Mouse (Mus musculus): ENCODE measurements around the gene Accsl.

The Accsl gene

DNA sequence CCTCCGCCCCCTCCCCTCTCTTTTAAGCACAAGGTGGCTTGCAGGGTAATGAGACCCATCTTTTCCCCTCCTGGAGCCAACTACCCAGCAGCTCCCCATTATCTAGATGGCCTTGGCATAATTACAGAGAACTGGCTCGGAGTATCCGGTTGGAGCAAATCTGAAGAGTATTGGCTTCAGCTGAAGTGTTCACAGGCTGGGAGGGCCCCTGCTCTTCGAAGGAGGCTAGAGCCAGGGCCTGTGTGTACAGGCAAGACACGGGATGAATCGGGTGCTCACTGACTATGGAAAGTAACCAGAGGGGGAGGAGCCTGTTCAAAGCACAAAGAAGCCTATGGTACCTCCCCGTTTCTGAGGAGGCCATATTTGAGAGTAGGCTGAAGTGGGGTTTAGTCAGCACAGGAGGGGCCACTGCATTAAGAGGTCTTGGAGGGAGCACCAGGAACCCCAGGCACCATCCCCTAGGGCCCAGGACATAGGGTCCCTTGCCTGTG lies at the start of gene Accsl:
Accsl (minus strand) TSS at position 51 of the 494 bp plus-strand sequence.
- peak; percentile 96 for DNase-seq (ENCODE audit: low read depth, low spot score)

DNA sequence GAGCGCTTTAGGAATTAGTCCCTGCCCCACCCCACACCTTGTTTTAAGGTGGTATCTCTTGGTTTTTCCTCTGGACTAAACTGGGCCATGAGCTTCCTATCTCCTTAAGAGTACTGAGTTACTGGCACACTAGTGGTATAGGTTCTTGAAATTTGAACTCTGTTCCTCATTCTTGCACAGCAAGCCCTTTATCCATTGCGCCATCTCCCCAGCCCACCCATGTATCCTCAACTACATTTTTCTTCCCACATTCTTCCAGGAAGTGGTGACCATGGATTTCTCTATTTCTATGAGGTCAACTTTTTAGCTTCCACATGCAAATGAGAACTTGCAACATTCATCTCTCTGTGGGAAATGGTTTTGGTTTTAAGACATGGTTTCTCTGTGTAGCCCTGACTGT lies 44.6 kb upstream of the Accsl start:
- no peak for DNase-seq (ENCODE audit: low read depth, low spot score)

DNA sequence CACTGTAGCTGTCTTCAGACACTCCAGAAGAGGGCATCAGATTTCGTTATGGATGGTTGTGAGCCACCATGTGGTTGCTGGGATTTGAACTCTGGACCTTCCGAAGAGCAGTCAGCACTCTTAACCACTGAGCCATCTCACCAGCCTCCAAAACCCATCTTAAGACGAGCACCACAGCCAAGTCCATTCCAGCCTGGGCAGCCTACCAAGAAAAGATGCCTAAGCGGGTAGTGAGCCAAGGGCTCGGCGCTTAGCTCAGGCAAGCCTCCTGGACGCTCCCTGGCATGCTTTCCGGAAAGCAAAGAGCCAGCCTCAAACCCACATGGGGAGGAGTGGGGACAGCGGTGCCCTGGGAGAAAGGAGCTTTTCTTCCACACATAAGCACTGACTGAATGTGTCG lies 43.0 kb upstream of the Accsl start:
- DNase-seq (ENCODE audit: low read depth, low spot score): no peak

DNA sequence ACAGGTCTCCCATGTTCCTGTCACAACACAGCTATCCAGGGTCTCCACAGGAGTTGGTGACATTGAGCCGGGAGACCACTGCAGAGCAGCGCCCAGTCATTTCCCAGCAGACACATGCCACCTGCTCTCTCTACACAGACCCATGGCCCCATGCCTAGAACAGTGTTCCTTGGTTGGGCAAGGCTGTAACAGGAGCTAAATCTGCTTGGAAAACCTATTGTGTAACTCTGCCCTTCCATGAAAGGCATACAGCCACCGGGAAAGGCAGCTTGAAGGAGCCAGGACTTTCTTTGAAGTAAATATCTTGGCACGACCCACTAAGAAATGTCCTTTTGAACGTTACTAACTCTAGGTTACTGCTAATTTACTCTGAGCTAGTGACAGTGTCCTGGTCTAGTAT lies 40.8 kb upstream of the Accsl start:
- no peak for DNase-seq (ENCODE audit: low read depth, low spot score)

DNA sequence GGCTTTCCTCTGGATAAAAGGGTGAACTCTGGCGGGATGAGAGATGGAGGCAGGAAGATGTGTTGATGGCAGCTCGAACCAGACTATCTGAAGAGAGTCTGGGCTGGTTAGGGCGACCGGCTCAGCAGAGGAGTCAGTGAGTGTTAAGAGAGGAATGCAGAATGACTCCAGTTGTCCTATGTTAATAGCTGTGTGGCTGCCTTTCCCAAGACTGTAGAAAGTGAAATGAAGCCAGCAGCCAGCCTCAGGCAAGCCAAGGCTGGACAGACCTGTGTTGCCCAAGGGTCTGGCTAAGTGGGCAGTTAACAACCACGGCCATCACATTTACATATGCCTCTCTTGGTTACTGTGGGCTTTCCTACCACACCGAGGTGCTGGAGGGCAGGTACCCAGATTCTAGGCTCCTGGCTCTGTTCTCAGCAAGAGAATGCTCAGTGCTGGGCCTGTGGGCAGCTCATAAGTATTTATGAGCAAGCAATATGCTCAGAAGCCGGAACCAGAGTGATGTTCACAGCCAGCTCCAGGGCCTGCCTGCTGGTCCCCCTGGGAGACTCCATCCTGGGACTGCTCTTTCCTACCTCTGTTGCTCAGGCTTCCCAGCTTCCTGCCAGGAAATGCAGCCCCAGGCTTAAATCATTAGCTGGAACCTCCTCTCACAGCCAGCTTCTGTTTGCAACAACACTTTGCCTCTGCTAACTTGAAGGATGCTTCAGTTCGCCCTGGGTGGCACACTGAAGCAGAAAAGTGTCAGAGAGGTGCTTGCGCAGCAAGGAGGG lies 38.8 kb upstream of the Accsl start:
- no peak for DNase-seq (ENCODE audit: low read depth, low spot score)

DNA sequence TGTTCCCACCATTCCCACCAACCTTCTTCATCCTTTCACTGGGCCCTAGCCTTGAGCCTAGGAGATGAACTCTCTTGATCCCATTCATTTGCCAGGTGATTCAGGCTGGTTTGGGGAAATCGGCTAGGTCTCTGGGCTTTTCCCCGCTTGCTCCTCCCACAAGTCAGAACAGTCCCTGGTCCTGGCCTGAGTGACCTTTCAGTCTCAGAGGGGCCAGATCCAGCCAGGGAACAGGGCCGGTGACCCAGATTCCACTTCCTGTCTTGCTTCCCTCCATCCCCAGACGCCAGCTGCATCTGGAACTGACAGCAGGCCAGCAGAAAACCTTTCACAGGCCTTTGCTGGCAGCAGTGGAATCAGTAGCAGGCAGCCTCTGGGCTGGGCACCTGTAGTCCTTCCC lies 37.4 kb upstream of the Accsl start:
- DNase-seq (ENCODE audit: low read depth, low spot score): no peak

DNA sequence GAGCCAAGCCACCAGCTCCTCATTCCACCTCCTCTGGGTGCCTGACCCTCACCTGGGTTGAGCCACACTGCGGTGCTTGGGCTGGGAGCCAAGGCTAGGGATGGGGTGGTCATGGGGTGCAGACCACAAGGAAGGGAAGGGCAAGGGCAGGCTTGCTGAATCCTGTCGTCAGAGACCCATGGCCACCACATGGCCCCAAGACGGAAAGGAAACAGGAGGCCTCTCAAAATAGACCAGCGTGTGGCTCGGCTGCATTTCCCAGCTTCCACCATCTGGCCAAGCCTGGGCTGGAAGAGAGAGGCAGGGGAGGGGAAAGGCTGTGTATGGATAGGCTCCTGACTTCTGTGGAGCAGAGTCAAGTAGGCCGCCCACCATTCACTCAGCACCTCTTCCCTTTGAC lies 34.5 kb upstream of the Accsl start:
- no peak for DNase-seq (ENCODE audit: low read depth, low spot score)

DNA sequence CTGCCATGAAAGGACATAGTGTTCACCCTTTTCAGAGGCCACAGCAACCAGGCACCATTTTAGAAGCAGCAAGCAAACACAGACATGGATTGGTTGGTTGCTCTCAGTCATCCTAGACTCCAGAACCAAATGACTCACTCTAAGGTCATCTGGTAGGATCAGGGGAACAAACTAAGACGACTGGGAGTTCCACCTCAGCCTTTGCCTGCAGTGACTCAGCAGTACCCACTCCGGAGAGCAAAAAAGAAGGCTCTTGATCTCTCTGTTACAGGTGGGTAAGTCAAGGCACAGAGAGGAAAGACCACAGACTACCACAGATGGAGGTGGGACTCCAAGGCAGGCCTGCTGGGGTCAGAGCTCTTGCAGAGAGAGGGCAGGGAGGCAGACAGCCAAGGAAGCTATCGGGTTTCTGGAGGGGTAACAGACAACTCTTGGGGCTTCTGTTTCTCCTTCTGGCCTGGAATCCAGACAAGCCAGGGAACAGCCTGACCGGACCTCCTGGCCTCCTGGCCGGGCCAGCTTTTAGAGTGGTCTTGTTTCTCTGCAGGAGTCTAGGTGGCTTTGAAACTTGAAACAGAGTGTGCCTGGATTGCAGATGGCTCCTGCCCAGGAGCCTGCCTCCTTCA lies 33.8 kb upstream of the Accsl start:
- DNase-seq (ENCODE audit: low read depth, low spot score): no peak

DNA sequence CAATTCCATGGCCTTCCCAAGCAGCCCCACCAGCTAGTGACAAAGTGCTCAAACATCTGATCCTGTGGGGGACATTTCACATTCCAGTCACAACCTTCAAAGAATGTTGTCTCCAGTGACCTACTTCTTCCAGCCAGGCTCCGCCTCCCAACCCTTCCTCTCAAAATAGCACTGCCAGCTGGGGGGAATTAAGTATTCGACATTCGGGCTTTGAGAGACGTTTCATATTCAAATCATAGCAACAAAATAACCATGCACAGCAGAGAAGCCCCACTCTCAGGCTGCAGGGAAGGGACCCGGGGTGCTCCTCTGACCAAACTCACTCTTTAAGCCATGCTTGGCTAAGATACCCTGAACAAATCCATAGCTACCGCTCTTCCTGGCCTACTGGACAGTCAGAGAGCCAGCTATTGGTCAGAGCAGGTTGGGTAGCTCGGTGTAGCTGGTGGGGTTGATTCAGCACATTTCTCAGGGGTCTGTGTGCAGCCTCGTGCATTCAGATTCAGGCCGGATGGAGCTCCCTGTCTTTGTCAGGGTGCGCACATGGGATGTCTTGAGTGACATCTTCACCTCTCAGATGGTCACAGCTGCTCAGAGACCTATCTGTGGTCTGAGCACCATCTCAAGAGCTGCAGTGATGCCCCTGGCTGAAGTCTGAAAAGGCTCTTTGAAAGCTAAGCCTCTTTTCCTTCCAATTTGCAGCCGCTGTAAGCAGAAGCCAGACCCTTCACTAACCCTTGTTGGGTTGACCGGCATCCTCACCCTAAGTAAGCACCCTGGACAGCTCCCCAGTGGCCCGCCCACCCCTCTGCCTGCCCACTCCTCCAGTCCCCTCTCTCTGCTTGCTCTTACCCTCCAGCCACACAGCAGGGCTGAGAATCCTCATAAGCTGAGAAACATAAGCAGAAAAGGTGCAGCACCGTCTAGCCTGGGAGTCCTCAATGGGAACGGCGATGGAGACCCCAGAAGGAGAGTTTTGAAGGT lies 30.7 kb upstream of the Accsl start:
- peak; percentile 65 for DNase-seq (ENCODE audit: low read depth, low spot score)

DNA sequence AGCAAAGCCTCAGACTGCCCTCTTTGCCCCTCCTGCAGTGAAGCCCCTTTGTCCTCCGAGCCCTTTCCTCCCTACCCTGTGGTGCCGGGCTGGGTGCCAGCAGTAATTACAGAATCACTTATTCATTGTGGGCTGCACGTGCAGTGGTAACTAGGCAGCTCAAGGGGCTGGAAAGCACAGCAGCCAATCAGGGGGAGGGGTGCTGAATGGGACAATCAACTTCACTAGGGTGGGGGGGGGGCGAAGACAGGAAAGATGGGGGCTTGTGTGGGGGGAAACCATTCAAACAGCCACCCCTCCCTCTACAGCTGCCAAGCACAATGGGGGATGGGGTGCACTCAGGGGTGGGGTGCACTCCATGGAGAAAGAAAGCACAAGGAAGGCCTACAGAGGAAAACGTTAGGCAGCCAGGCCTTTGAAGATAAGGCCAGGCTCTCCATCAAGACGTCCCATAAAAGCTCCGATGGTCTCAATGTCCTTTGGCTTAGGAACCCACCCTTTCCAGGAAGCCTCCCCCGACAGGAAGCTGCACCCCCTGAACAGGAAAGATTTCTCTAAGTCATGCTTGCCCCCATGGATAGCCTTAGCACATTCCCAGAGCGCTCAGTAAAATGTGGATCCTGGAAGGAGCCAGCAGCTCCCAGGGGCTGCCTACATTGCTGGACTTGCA lies 22.8 kb upstream of the Accsl start:
- DNase-seq (ENCODE audit: low read depth, low spot score): peak; percentile 80

DNA sequence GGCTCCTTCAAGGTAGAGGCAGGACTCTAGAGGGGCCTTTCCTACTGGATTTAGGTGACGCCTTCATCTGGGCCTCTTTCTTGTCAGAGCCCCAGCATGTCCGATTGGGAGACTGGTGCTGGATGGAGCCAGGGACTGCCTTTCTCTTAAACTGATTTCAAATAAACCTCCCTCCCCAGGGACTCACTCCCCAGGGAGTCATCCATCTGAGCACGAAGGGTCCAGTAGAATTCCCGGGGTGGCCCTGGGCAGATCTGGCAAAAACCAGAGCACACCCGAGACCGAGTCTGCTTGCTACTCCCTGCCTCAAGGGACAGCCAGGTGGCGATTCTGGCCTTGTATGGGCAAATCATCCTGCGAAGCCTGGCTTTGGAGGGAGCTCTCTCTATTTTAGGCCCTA lies 21.2 kb upstream of the Accsl start:
- DNase-seq (ENCODE audit: low read depth, low spot score): no peak

DNA sequence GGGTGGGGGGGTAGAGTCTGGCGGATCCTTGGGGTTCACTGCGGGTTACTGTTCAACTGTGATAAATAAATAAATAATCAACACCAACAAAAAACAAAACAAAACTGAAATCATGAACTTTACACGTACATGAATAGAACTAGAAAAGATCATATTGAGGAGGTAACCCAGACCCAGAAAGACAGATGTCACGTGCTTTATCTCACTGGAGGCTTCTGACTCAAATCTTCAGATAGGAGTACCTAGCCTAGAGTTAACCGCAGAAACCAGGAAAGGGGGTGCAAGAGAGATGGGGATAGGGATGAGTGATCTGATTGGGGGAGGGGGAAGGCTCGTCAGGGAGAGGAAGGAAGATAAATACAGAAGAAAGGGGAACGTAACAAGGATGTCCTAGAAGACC lies 20.1 kb upstream of the Accsl start:
- DNase-seq (ENCODE audit: low read depth, low spot score): no peak

DNA sequence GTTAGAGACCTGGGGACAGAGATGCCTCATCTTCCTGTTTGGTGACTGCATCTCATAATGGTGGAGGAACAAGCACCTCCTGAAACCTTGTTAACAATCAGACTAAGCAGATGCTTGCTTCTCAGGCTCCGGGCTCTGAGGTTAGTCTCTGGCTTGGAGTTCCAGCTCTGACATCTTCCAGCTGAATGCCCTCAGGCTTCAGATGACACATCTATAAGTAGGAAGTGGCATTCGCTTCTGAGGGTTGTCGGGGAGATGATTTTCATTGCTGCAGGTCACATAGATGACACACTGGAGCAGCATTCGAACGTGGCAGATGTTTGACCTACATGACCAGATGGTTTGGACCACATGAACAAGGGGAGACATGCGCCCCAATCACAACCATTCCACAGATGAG lies 19.4 kb upstream of the Accsl start:
- DNase-seq (ENCODE audit: low read depth, low spot score): no peak

DNA sequence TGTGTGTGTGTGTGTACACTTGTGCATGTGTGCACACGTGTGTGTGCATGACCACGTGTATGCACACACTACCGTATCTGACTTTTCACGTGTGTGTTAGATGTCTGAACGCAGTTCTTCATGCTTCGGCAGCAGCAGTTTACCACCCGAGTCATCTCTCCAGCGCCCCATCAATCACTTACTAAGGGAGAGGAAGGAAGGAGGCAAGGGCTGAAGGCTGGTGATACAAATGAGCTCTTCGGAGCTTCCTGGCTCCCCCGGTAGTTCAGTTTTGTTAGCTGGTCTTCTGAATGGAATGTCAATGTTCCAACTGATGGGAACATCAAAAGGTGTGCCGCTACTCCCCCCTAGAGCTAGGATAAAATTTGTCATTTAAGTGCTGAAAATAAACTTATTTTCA lies 18.3 kb upstream of the Accsl start:
- DNase-seq (ENCODE audit: low read depth, low spot score): peak; percentile 28

DNA sequence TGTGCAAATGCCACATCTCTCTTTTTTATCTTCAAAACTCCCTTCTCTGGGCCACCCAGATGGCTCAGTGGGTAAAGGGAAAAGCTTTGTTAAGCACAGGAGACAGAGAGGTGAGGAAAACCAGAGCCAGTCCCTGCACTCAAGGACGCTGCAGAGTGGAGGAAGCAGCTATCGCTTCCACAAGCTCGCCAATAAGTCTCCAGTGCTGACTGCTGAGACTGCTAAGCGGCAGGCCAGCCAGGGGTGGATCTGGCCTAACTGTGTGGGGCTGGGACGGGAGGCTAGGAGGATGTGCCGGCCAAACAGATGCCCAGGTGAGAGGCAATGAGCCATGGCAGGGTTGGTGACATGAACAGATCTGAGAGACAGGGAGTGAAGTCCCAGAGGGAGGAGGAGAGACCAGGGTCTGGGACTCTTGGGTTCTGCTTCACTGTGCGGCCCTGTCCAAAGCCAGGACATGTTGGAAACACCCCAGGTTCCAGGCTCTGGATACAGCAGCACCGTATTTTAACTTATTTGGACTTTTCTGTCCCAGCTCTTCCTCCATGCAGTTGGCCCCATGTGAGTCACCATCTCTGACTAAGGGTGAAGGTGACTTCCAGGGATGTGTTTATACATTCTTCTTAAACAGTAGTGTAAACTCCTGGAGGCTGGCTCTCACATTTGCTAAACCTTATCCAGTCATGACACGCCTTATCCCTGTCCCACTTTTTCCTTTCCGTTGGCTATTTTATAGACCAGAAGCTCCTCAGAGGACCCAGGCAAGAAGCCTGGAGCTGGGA lies 17.2 kb upstream of the Accsl start:
- peak; percentile 38 for DNase-seq (ENCODE audit: low read depth, low spot score)

DNA sequence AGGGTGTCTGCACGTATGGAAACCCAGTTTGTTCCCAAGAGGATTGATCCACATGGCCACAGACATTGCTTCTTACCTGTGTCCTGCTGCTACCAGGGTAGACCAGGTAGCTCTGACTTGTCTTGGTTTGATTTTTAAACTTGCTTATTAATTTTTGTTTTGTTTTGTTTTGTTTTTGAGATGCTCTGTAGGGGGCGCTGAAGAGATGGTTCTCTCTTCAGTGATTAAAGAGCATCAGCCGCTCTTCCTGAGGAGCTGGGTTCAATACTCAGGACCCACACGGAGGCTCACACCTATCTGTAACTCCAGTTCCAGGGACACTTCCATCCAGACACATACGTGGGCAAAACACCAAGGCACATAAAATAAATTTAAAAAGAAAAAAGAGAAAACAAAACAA lies 14.1 kb upstream of the Accsl start:
- no peak for DNase-seq (ENCODE audit: low read depth, low spot score)

DNA sequence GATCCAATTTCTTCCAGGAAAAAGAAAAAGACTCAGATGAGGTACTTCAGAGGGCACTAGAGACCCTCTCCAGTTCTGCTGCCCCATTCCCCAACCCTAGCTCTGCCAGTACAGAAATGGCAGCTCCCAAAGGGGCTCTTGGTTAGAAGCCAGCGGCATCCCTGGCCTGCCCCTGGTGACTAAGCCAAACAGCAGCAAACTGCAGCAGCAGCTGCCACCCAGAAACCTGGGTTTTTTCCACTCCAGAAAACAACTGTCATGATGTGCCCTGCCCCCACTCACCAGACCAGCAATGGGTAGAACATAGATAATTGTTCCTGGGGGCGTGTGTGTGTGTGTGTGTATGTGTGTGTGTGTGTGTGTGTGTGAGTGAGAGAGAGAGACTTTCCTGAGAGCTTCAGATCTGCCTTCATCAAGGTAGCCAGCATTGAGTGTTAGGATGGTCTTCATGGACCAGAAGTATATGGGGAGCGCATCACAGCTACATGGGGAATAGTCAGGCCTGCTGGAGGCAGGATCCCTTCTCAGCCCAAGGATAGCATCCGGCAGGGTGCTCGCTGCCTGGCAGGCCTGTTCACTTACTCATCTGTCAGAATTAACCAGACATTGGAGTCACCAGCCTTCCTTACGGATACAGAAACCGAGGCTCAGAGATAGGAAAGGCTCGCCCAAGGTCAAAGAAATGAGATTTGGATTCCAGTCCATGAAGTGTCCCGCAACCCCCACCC lies 12.8 kb upstream of the Accsl start:
- no peak for DNase-seq (ENCODE audit: low read depth, low spot score)

DNA sequence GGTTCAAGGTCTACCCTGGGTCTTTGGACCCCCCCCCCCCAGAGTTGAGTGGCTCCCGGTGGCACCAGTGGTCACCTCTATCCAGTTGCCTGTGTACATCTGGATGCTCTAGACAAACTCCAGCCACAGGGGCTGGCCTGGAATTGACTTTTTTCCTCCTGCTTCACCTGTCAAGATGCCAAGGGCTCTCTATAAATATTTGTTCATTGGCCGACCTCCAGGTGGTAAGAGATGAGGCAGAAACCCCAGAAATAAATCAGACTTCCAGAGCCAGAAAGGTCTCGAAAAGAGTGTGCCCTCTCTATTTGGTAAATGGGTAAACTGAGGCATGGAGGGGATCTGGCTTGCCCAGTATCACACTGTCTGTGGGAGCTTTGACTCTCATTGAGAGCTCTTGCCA lies 12.0 kb upstream of the Accsl start:
- DNase-seq (ENCODE audit: low read depth, low spot score): no peak

DNA sequence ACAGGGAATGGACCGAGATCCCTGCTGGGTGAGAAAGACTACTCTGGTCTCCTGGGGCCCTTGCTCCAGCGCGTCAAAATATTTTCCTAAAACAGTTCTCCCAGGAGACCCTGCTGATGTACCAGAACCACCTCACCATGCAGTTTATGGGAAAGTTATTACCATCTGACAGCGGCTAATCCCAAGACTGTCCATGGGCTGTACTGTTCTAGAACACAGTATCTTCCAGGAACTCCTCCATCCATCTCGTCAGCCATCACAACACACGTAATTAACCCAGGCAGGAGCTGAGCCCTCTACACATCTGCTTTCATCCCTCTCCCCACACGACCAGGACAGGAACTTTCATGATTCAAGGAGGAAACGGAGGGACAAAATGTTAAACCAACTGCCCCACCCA lies 11.5 kb upstream of the Accsl start:
- DNase-seq (ENCODE audit: low read depth, low spot score): no peak

DNA sequence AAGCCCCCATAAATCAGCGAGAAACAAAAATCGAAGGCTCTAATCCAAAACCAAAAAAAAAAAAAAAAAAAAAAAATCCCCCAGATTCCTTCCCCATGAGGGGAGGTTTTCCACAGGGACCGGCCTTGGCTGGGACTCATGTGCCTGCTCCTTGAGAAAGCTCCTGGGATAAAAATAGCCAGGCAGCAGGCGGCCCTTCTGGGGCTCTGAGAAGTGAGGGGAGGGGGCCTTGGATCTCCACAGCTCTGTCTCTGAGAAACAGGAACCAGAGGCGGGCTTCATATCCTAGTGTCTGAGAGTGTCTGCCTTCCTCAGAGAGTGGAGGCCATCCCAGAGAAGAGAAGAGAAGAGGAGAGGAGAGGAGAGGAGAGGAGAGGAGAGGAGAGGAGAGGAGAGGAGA lies 8.0 kb upstream of the Accsl start:
- DNase-seq (ENCODE audit: low read depth, low spot score): no peak

All from R1 (cell line).